Mouse (Mus musculus) neural tube, embryonic 14.5 days (tissue): ENCODE measurements around the gene 4933415A04Rik. TPM values are rescaled to one million over a fixed set of nuclear protein-coding genes. Genes with fewer than 3 reads are reported as not detected.

ENCODE experiments used
- ATAC-seq: fragments of 200-750 bp; cut with Nextera tagmentation; 2 replicates; pipeline ENCODE4 v1.8.0; 2017; ENCODE audit warnings: low read depth, mild to moderate bottlenecking, moderate TSS enrichment, moderate library complexity
- H3K27ac ChIP-seq: fragments of 300-500 bp; sonication (generic); 2 replicates; pipeline ENCODE4 v1.5.1; 2014; ENCODE audit warnings: low read depth, mild to moderate bottlenecking, control low read depth, low read length, moderate library complexity, mixed read lengths
- H3K27me3 ChIP-seq: fragments of 300-500 bp; sonication (generic); 2 replicates; pipeline ENCODE4 v1.6.1; 2014; ENCODE audit warnings: low read length; ENCODE audit not compliant: control insufficient read depth, insufficient read depth
- H3K36me3 ChIP-seq: fragments of 300-500 bp; sonication (generic); 2 replicates; pipeline ENCODE4 v1.6.1; 2014; ENCODE audit warnings: low read length, mixed read lengths; ENCODE audit not compliant: control insufficient read depth, insufficient read depth
- H3K4me1 ChIP-seq: fragments of 300-500 bp; sonication (generic); 2 replicates; pipeline ENCODE4 v1.6.1; 2014; ENCODE audit warnings: low read length; ENCODE audit not compliant: control insufficient read depth, insufficient read depth
- H3K4me2 ChIP-seq: fragments of 300-500 bp; sonication (generic); 2 replicates; pipeline ENCODE4 v1.6.1; 2014; ENCODE audit warnings: mild to moderate bottlenecking, low read depth, low read length, control low read depth
- H3K4me3 ChIP-seq: fragments of 300-500 bp; sonication (generic); 2 replicates; pipeline ENCODE4 v1.5.1; 2014; ENCODE audit warnings: low read depth, low read length, control low read depth, mixed read lengths
- H3K9ac ChIP-seq: fragments of 300-500 bp; sonication (generic); replicated peaks from 2 replicates; pipeline ENCODE4 v1.6.1; 2014; ENCODE audit warnings: low read depth, mild to moderate bottlenecking, control low read depth, low read length, mixed read lengths
- H3K9me3 ChIP-seq: fragments of 300-500 bp; sonication (generic); 2 replicates; pipeline ENCODE4 v1.6.1; 2016; ENCODE audit warnings: low read length; ENCODE audit not compliant: control insufficient read depth
- WGBS: fragments of 180-500 bp; shearing (Covaris S2); extraction: QIAGEN DNeasy Blood & Tissue Kit; methylation state at CpG from one replicate; pipeline ENCODE4 v1.1.7; 2014; 5-methylcytosine and 5-hydroxymethylcytosine counted together
- polyA plus RNA-seq: library from polyadenylated mRNA; unstranded; fragments of >200 nt; fragmentation: Nextera tagmentation; extraction: Ambion mirVana; gene quantifications from 2 replicates; pipeline ENCODE4 v1.2.1, GENCODE M21; 2014

Gene 4933415A04Rik
- polyA plus RNA-seq, 1 experiment from 2014 or later = 3.8 TPM

GRCm38 (mm10) chr11:43612834-43613488, 26.1 kb downstream of the 4933415A04Rik start:
- 26% methylated on average over 12 of the region's 12 CpGs for WGBS
- H3K27ac ChIP-seq = peak overlapping the region; percentile 63

GRCm38 (mm10) chr11:43617924-43618323, 31.1 kb downstream of the 4933415A04Rik start:
- H3K4me3 ChIP-seq = no peak overlapping the region
- H3K9me3 ChIP-seq = no peaks in the 10 kb centered on the region
- WGBS = 29% methylated on average over 5 of the region's 5 CpGs
- no peaks in the 10 kb centered on the region for H3K27me3 ChIP-seq
- peak; percentile 64; the same call in 1 of the 2 replicates for ATAC-seq
- no peak overlapping the region for H3K4me2 ChIP-seq
- peaks cover 9% of the 10 kb centered on the region; the same call in 1 of the 2 replicates for H3K4me1 ChIP-seq
- peak overlapping the region; percentile 55; the same call in 1 of the 2 replicates for H3K27ac ChIP-seq
- no peaks in the 10 kb centered on the region for H3K36me3 ChIP-seq
- H3K9ac ChIP-seq = no peak overlapping the region

More at GRCm38 (mm10) chr11:43612834-43613488, 26.1 kb downstream of the 4933415A04Rik start:
- no peaks in the 10 kb centered on the region for H3K36me3 ChIP-seq
- H3K4me1 ChIP-seq = peaks cover 7% of the 10 kb centered on the region; the same call in 1 of the 2 replicates
- H3K4me3 ChIP-seq = no peak overlapping the region
- H3K9me3 ChIP-seq = no peaks in the 10 kb centered on the region
- H3K9ac ChIP-seq = no peak overlapping the region
- no peaks in the 10 kb centered on the region for H3K27me3 ChIP-seq
- ATAC-seq = peak; percentile 86
- H3K4me2 ChIP-seq = no peak overlapping the region

- Histone ChIP-seq H3K4me3 (no peak overlapping the region), H3K9me3 (no peaks in the 10 kb centered on the region), H3K36me3 (no peaks in the 10 kb centered on the region), H3K9ac (no peak overlapping the region), H3K4me1 (0 out of 2 replicates have a peak, but pooled peaks cover 8% of the 10 kb centered on the region), H3K27ac (peak overlapping the region; percentile 55; the same call in 1 of the 2 replicates), H3K4me2 (no peak overlapping the region), H3K27me3 (no peaks in the 10 kb centered on the region)
- peak; percentile 76; the same call in 1 of the 2 replicates for ATAC-seq
- 40% methylated on average over 7 of the region's 7 CpGs for WGBS
Observed at GRCm38 (mm10) chr11:43618403-43618802, 31.6 kb downstream of the 4933415A04Rik start.

GRCm38 (mm10) chr11:43621769-43622168, 34.9 kb downstream of the 4933415A04Rik start:
- no peak for ATAC-seq
- Histone ChIP-seq H3K36me3 (no peaks in the 10 kb centered on the region), H3K27ac (no peak overlapping the region), H3K27me3 (no peaks in the 10 kb centered on the region), H3K9ac (no peak overlapping the region), H3K4me3 (no peak overlapping the region), H3K4me1 (peaks cover 15% of the 10 kb centered on the region; the same call in 1 of the 2 replicates), H3K4me2 (no peak overlapping the region), H3K9me3 (no peaks in the 10 kb centered on the region)
- WGBS = 88% methylated on average over 5 of the region's 5 CpGs

- Histone ChIP-seq H3K4me2 (no peak overlapping the region), H3K4me3 (no peak overlapping the region), H3K9ac (no peak overlapping the region), H3K36me3 (no peaks in the 10 kb centered on the region), H3K4me1 (peaks cover 12% of the 10 kb centered on the region; the same call in 1 of the 2 replicates), H3K27ac (no peak overlapping the region), H3K9me3 (no peaks in the 10 kb centered on the region), H3K27me3 (no peaks in the 10 kb centered on the region)
- ATAC-seq = no peak
- WGBS = 97% methylated on average over 1 of the region's 1 CpGs
Observed at GRCm38 (mm10) chr11:43624341-43624740, 37.5 kb downstream of the 4933415A04Rik start.

GRCm38 (mm10) chr11:43626300-43626926, 39.6 kb downstream of the 4933415A04Rik start:
- WGBS = 15% methylated on average over 12 of the region's 12 CpGs
- Histone ChIP-seq H3K4me1 (peaks cover 12% of the 10 kb centered on the region; the same call in 1 of the 2 replicates), H3K4me3 (no peak overlapping the region), H3K27ac (peak overlapping the region; percentile 6), H3K9ac (0 out of 2 replicates have a peak overlapping the region, but pooled peaks have one; percentile 26), H3K4me2 (peak overlapping the region; percentile 7), H3K36me3 (no peaks in the 10 kb centered on the region), H3K27me3 (no peaks in the 10 kb centered on the region), H3K9me3 (no peaks in the 10 kb centered on the region)
- ATAC-seq = peak; percentile 32; the same call in 1 of the 2 replicates

GRCm38 (mm10) chr11:43626927-43627645, 40.2 kb downstream of the 4933415A04Rik start:
- H3K4me3 ChIP-seq = no peak overlapping the region
- no peak for ATAC-seq

GRCm38 (mm10) chr11:43631645-43632044, 44.8 kb downstream of the 4933415A04Rik start:
- 89% methylated on average over 9 of the region's 9 CpGs for WGBS
- Histone ChIP-seq H3K4me1 (peaks cover 14% of the 10 kb centered on the region; the same call in 1 of the 2 replicates), H3K9ac (no peak overlapping the region), H3K9me3 (no peaks in the 10 kb centered on the region), H3K4me3 (no peak overlapping the region), H3K27me3 (no peaks in the 10 kb centered on the region), H3K27ac (no peak overlapping the region), H3K36me3 (no peaks in the 10 kb centered on the region), H3K4me2 (no peak overlapping the region)
- no peak for ATAC-seq

More at GRCm38 (mm10) chr11:43626927-43627645, 40.2 kb downstream of the 4933415A04Rik start:
- H3K27me3 ChIP-seq = no peaks in the 10 kb centered on the region
- H3K4me2 ChIP-seq = peak overlapping the region; percentile 7; the same call in 1 of the 2 replicates
- H3K27ac ChIP-seq = peak overlapping the region; percentile 6; the same call in 1 of the 2 replicates
- no peaks in the 10 kb centered on the region for H3K9me3 ChIP-seq
- no peaks in the 10 kb centered on the region for H3K36me3 ChIP-seq
- WGBS = 27% methylated on average over 18 of the region's 18 CpGs
- H3K9ac ChIP-seq = 0 out of 2 replicates have a peak overlapping the region, but pooled peaks have one; percentile 26
- peaks cover 12% of the 10 kb centered on the region; the same call in 1 of the 2 replicates for H3K4me1 ChIP-seq
